Mouse (Mus musculus): ENCODE data around the gene Wbp1. TPM values are rescaled to one million over a fixed set of nuclear protein-coding genes. Genes with fewer than 3 reads are reported as not detected.

Wbp1 gene
- polyA plus RNA-seq, 1 experiment, result 83.4 TPM

- Histone ChIP-seq H3K4me1 (ENCODE audit: control insufficient read depth, insufficient read depth, insufficient read length) (peaks cover 3% of the 10 kb centered on the region; the same call in 1 of the 2 replicates), H3K36me3 (ENCODE audit: control insufficient read depth, insufficient read depth, low read length) (no peaks in the 10 kb centered on the region), H3K27ac (ENCODE audit: insufficient read depth, low read length) (no peak overlapping the region), H3K4me3 (ENCODE audit: extremely low read depth, insufficient read depth, insufficient read length) (no peak overlapping the region), H3K27me3 (ENCODE audit: control insufficient read depth, insufficient read depth, low read length) (peaks cover 5% of the 10 kb centered on the region; the same call in 1 of the 2 replicates)
- DNase-seq (ENCODE audit: low read depth in 1 of 2, low spot score in 2 of 2), result no peak
- TF ChIP-seq CTCF (IDR thresholded peaks at IDR 0.05; ENCODE audit: extremely low read depth, insufficient read depth, insufficient read length, insufficient replicate concordance) (no peak), POLR2A (IDR thresholded peaks at IDR 0.05; ENCODE audit: low read depth, low read length) (no peak)
- WGBS, result 24% methylated on average over 41 of the region's 41 CpGs
These were observed 20.9 kb upstream of the Wbp1 start for GRCm38 (mm10) chr6:83142211-83142731.

- peaks cover 9% of the 10 kb centered on the region for H3K27me3 ChIP-seq (ENCODE audit: control insufficient read depth, insufficient read depth, low read length)
- peaks cover 3% of the 10 kb centered on the region for H3K4me1 ChIP-seq (ENCODE audit: control insufficient read depth, insufficient read depth, insufficient read length)
- 72% methylated on average over 4 of the region's 4 CpGs for WGBS
- no peak overlapping the region for H3K4me3 ChIP-seq (ENCODE audit: extremely low read depth, insufficient read depth, insufficient read length)
- H3K36me3 ChIP-seq (ENCODE audit: control insufficient read depth, insufficient read depth, low read length), result no peaks in the 10 kb centered on the region
- DNase-seq (ENCODE audit: low read depth in 1 of 2, low spot score in 2 of 2), result no peak
- H3K27ac ChIP-seq (ENCODE audit: insufficient read depth, low read length), result no peak overlapping the region
- no peak for TF ChIP-seq CTCF (IDR thresholded peaks at IDR 0.05; ENCODE audit: extremely low read depth, insufficient read depth, insufficient read length, insufficient replicate concordance)
- no peak for TF ChIP-seq POLR2A (IDR thresholded peaks at IDR 0.05; ENCODE audit: low read depth, low read length)
These were observed 20.3 kb upstream of the Wbp1 start for GRCm38 (mm10) chr6:83141636-83142035.

- peaks cover 13% of the 10 kb centered on the region for H3K27me3 ChIP-seq (ENCODE audit: control insufficient read depth, insufficient read depth, low read length)
- WGBS, result 95% methylated on average over 8 of the region's 8 CpGs
- TF ChIP-seq CTCF (IDR thresholded peaks at IDR 0.05; ENCODE audit: extremely low read depth, insufficient read depth, insufficient read length, insufficient replicate concordance) (no peak), POLR2A (IDR thresholded peaks at IDR 0.05; ENCODE audit: low read depth, low read length) (no peak)
These were observed 18.7 kb upstream of the Wbp1 start for GRCm38 (mm10) chr6:83140044-83140443.

GRCm38 (mm10) chr6:83138056-83138455 is 16.7 kb upstream of the Wbp1 start:
- Histone ChIP-seq H3K36me3 (ENCODE audit: control insufficient read depth, insufficient read depth, low read length) (no peaks in the 10 kb centered on the region), H3K27ac (ENCODE audit: insufficient read depth, low read length) (no peak overlapping the region), H3K27me3 (ENCODE audit: control insufficient read depth, insufficient read depth, low read length) (peaks cover 13% of the 10 kb centered on the region), H3K4me1 (ENCODE audit: control insufficient read depth, insufficient read depth, insufficient read length) (peaks cover 3% of the 10 kb centered on the region), H3K4me3 (ENCODE audit: extremely low read depth, insufficient read depth, insufficient read length) (no peak overlapping the region)
- WGBS, result 8% methylated on average over 11 of the region's 11 CpGs
- TF ChIP-seq POLR2A (IDR thresholded peaks at IDR 0.05; ENCODE audit: low read depth, low read length) (no peak), CTCF (IDR thresholded peaks at IDR 0.05; ENCODE audit: extremely low read depth, insufficient read depth, insufficient read length, insufficient replicate concordance) (no peak)
- no peak for DNase-seq (ENCODE audit: low read depth in 1 of 2, low spot score in 2 of 2)

More at GRCm38 (mm10) chr6:83140044-83140443, 18.7 kb upstream of the Wbp1 start:
- Histone ChIP-seq H3K27ac (ENCODE audit: insufficient read depth, low read length) (no peak overlapping the region), H3K36me3 (ENCODE audit: control insufficient read depth, insufficient read depth, low read length) (no peaks in the 10 kb centered on the region), H3K4me1 (ENCODE audit: control insufficient read depth, insufficient read depth, insufficient read length) (peaks cover 3% of the 10 kb centered on the region), H3K4me3 (ENCODE audit: extremely low read depth, insufficient read depth, insufficient read length) (no peak overlapping the region)
- DNase-seq (ENCODE audit: low read depth in 1 of 2, low spot score in 2 of 2), result no peak

GRCm38 (mm10) chr6:83137576-83137950 is 16.2 kb upstream of the Wbp1 start:
- H3K27me3 ChIP-seq (ENCODE audit: control insufficient read depth, insufficient read depth, low read length), result peaks cover 13% of the 10 kb centered on the region
- H3K27ac ChIP-seq (ENCODE audit: insufficient read depth, low read length), result peak overlapping the region; percentile 37
- peaks cover 3% of the 10 kb centered on the region for H3K4me1 ChIP-seq (ENCODE audit: control insufficient read depth, insufficient read depth, insufficient read length)
- no peaks in the 10 kb centered on the region for H3K36me3 ChIP-seq (ENCODE audit: control insufficient read depth, insufficient read depth, low read length)
- peak overlapping the region; percentile 45; the same call in 1 of the 2 replicates for H3K4me3 ChIP-seq (ENCODE audit: extremely low read depth, insufficient read depth, insufficient read length)
- 2% methylated on average over 12 of the region's 12 CpGs for WGBS
- TF ChIP-seq CTCF (IDR thresholded peaks at IDR 0.05; ENCODE audit: extremely low read depth, insufficient read depth, insufficient read length, insufficient replicate concordance) (no peak), POLR2A (IDR thresholded peaks at IDR 0.05; ENCODE audit: low read depth, low read length) (no peak)
- DNase-seq (ENCODE audit: low read depth in 1 of 2, low spot score in 2 of 2), result no peak

- peak overlapping the region; percentile 45; the same call in 1 of the 2 replicates for H3K4me3 ChIP-seq (ENCODE audit: extremely low read depth, insufficient read depth, insufficient read length)
These were observed 15.7 kb upstream of the Wbp1 start for GRCm38 (mm10) chr6:83136881-83137575.

More at GRCm38 (mm10) chr6:83136881-83137575, 15.7 kb upstream of the Wbp1 start:
- Histone ChIP-seq H3K4me1 (ENCODE audit: control insufficient read depth, insufficient read depth, insufficient read length) (peaks cover 3% of the 10 kb centered on the region), H3K36me3 (ENCODE audit: control insufficient read depth, insufficient read depth, low read length) (no peaks in the 10 kb centered on the region), H3K27ac (ENCODE audit: insufficient read depth, low read length) (peak overlapping the region; percentile 37), H3K27me3 (ENCODE audit: control insufficient read depth, insufficient read depth, low read length) (peaks cover 13% of the 10 kb centered on the region)
- WGBS, result 10% methylated on average over 26 of the region's 26 CpGs
- no peak for DNase-seq (ENCODE audit: low read depth in 1 of 2, low spot score in 2 of 2)
- TF ChIP-seq CTCF (IDR thresholded peaks at IDR 0.05; ENCODE audit: extremely low read depth, insufficient read depth, insufficient read length, insufficient replicate concordance) (no peak), POLR2A (IDR thresholded peaks at IDR 0.05; ENCODE audit: low read depth, low read length) (no peak)

Measured in spleen, adult 2 months (tissue).